Mouse (Mus musculus): Measurements from ENCODE around the gene 2310057N15Rik.
A peak's percentile ranks its signal among the peaks of the same experiment; 100 is the strongest.
"Not testable (repeated sequence)": the region's sequence is repeated elsewhere in the genome, so short reads cannot be mapped to it uniquely, and the experiment has no call there.

Gene 2310057N15Rik

GRCm38 (mm10) chr16:88774106-88774505 is at the start of gene 2310057N15Rik:
TSS of gene 2310057N15Rik (minus strand) at chr16:88774206.
- no peak for DNase-seq (ENCODE audit: low read depth, low spot score)

- peak; percentile 45 for DNase-seq (ENCODE audit: low read depth, low spot score)
These were observed 49.7 kb upstream of the 2310057N15Rik start for GRCm38 (mm10) chr16:88823736-88824135.

- no peak for DNase-seq (ENCODE audit: low read depth, low spot score)
These were observed 46.1 kb upstream of the 2310057N15Rik start, which contains the start of gene Krtap15 for GRCm38 (mm10) chr16:88820066-88820465. TSS of gene Krtap15 (plus strand) at chr16:88820215.

GRCm38 (mm10) chr16:88811827-88812226 is 37.8 kb upstream of the 2310057N15Rik start, which contains the start of gene Gm20741:
TSS of gene Gm20741 (minus strand) at chr16:88812220.
- DNase-seq (ENCODE audit: low read depth, low spot score), result no peak

GRCm38 (mm10) chr16:88786786-88787185 is 12.8 kb upstream of the 2310057N15Rik start:
- no peak for DNase-seq (ENCODE audit: low read depth, low spot score)

GRCm38 (mm10) chr16:88777596-88777995 is 3.6 kb upstream of the 2310057N15Rik start, which contains the start of gene Gm5965:
TSS of gene Gm5965 (plus strand) at chr16:88777896.
- DNase-seq (ENCODE audit: low read depth, low spot score), result no peak

- not testable (repeated sequence) for DNase-seq (ENCODE audit: low read depth, low spot score)
These were observed 15.5 kb downstream of the 2310057N15Rik start, which contains the start of gene 2310034C09Rik for GRCm38 (mm10) chr16:88758547-88758946. TSS of gene 2310034C09Rik (plus strand) at chr16:88758847.

GRCm38 (mm10) chr16:88751535-88751934 is 22.5 kb downstream of the 2310057N15Rik start, which contains the start of gene Krtap13:
TSS of gene Krtap13 (minus strand) at chr16:88751635.
- DNase-seq (ENCODE audit: low read depth, low spot score), result not testable (repeated sequence)

- no peak for DNase-seq (ENCODE audit: low read depth, low spot score)
These were observed 26.1 kb downstream of the 2310057N15Rik start for GRCm38 (mm10) chr16:88747943-88748342.

- no peak for DNase-seq (ENCODE audit: low read depth, low spot score)
These were observed 29.2 kb downstream of the 2310057N15Rik start for GRCm38 (mm10) chr16:88744750-88745340.

- no peak for DNase-seq (ENCODE audit: low read depth, low spot score)
These were observed 38.6 kb downstream of the 2310057N15Rik start for GRCm38 (mm10) chr16:88735391-88735790.

- no peak for DNase-seq (ENCODE audit: low read depth, low spot score)
These were observed 45.2 kb downstream of the 2310057N15Rik start, which contains the start of gene Krtap13-1 for GRCm38 (mm10) chr16:88728812-88729275. TSS of gene Krtap13-1 (plus strand) at chr16:88728862.

Measured in forelimb bud, embryonic 11.5 days (tissue).